Mouse (Mus musculus): ENCODE results near the gene Cln5.

Cln5 gene

DNA sequence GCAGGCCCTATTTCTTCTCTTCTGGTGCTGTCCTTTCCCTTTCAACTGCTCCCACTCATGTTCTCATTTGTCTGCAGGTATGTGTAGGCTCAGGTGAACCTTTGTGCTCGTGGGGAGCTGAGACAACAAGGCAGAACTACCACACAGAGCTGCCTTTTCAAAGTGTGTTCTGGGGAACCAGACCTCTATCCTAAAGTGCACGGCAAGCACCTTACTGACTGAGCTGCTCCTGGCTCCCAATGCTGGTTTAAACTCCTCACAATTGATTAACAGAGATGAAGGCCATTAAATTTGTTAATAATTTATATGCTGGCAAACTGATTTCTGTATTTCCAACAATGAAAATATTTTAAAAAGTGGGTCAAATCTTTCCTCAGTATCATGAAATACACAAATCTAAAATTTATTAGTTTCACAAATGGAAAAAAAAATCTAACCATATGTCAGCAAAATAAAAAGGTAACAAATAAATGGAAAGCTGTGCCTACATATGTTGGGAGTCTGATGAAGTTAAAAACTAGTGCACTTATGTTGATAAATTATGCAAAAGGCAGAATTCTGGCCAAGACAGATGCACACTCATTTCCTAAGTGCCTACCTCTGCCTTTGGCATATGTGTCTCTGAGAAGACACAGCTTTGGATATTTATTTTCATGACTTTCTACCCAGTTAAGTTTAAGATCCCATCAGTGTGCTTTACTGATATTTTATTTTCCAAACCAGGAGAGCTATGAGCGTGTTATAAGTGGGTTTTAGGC lies 42.8 kb downstream of the Cln5 start:
- DNase-seq (ENCODE audit: low read depth, low spot score), result no peak

DNA sequence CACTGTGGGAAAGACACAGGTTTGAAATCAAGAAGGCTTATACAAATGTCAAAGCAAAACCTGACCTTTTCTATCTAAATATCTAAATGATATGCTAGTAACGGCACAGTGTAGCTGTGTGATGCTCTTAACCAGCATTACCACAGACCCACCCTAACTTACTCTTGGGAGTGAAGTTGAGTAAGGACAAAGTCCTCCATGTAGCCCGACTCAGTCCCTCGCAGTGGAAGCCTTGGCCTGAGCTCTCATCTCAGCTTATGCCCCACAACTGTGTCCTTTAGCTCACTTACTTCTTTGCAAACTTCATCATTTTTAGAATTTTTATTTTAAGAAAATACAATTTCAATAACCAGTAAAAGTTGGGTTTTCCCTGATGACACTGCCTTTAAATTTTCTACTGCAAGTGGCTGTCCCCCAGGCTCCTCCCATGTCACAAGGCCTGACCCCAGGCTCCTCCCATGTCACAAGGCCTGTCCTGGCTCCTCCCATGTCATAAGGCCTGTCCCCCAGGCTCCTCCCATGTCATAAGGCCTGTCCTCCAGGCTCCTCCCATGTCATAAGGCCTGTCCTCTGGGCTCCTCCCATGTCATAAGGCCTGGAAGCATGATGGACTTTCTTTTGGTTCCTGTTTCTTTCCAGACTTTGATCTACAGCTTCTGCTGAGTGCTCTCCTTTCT lies 45.1 kb downstream of the Cln5 start:
- peak; percentile 69 for DNase-seq (ENCODE audit: low read depth, low spot score)

DNA sequence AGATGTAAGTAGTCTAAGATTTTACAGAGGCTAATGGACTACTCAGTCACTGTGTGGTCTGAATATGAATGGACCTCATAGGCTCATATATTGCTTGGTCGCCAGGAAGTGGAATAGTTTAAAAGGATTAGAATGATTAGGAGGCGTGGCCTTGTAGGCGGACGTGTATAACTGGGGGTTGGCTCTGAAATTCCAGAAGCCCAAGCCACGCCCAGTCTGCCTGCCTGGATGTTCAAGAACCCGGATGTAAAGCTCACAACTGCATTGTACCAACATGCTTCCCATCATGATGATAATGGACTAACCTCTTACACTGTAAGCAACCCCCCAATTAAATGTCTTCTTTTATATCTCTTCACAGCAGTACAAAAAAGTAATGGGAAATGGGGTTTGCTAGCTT lies 55.7 kb downstream of the Cln5 start:
- peak; percentile 66 for DNase-seq (ENCODE audit: low read depth, low spot score)

Measured in R1 (cell line).